Mouse (Mus musculus) bone marrow, adult 2 months (tissue): ENCODE data around the gene Zfp609.

Source experiments
- CTCF ChIP-seq: fragments of 200-500 bp; IDR thresholded peaks from 2 replicates; pipeline ENCODE4 v1.5.1; 2011; ENCODE audit warnings: low read length, control low read depth; ENCODE audit not compliant: control insufficient read depth, insufficient read depth
- POLR2A ChIP-seq: fragments of 200-500 bp; IDR thresholded peaks from 2 replicates; pipeline ENCODE4 v1.6.1; 2011; ENCODE audit warnings: low read depth, mild to moderate bottlenecking, control low read depth, low read length, borderline replicate concordance; ENCODE audit not compliant: control insufficient read depth

GRCm38 (mm10) chr9:65832041-65832440 lies 4.7 kb upstream of the Zfp609 start:
- TF ChIP-seq POLR2A = no peak
- no peak for TF ChIP-seq CTCF
